Mouse (Mus musculus): ENCODE data around the gene Ap2s1.
A peak's percentile ranks its signal among the peaks of the same experiment; 100 is the strongest.
"Not testable (repeated sequence)": the region's sequence is repeated elsewhere in the genome, so short reads cannot be mapped to it uniquely, and the experiment has no call there.

Ap2s1 gene

GRCm38 (mm10) chr7:16738073-16738696, at the start of gene Ap2s1:
TSS of gene Ap2s1 (plus strand) at chr7:16738410.
- peak; percentile 86 to 92 for DNase-seq (ENCODE audit: low read depth in 2 of 2, low spot score in 2 of 2)

- DNase-seq (ENCODE audit: low read depth in 2 of 2, low spot score in 2 of 2): no peak
These were observed 49.0 kb upstream of the Ap2s1 start for GRCm38 (mm10) chr7:16689196-16689595.

- DNase-seq (ENCODE audit: low read depth in 2 of 2, low spot score in 2 of 2): peak; percentile 48 to 71
These were observed 43.2 kb upstream of the Ap2s1 start for GRCm38 (mm10) chr7:16695025-16695424.

- DNase-seq (ENCODE audit: low read depth in 2 of 2, low spot score in 2 of 2): peak; percentile 20 to 44
These were observed 39.2 kb upstream of the Ap2s1 start for GRCm38 (mm10) chr7:16699042-16699441.

GRCm38 (mm10) chr7:16700583-16700982, 37.6 kb upstream of the Ap2s1 start:
- peak in 1 of 2 experiments; percentile 28 for DNase-seq (ENCODE audit: low read depth in 2 of 2, low spot score in 2 of 2)

- DNase-seq (ENCODE audit: low read depth in 2 of 2, low spot score in 2 of 2): no peak
These were observed 31.8 kb upstream of the Ap2s1 start for GRCm38 (mm10) chr7:16706385-16706784.

- DNase-seq (ENCODE audit: low read depth in 2 of 2, low spot score in 2 of 2): no peak
These were observed 30.0 kb upstream of the Ap2s1 start for GRCm38 (mm10) chr7:16708244-16708643.

- no peak for DNase-seq (ENCODE audit: low read depth in 2 of 2, low spot score in 2 of 2)
These were observed 27.6 kb upstream of the Ap2s1 start for GRCm38 (mm10) chr7:16710604-16711003.

GRCm38 (mm10) chr7:16712633-16713415, 25.4 kb upstream of the Ap2s1 start:
- no peak for DNase-seq (ENCODE audit: low read depth in 2 of 2, low spot score in 2 of 2)

- peak; percentile 25 to 50 for DNase-seq (ENCODE audit: low read depth in 2 of 2, low spot score in 2 of 2)
These were observed 21.6 kb upstream of the Ap2s1 start for GRCm38 (mm10) chr7:16716456-16717152.

- no peak for DNase-seq (ENCODE audit: low read depth in 2 of 2, low spot score in 2 of 2)
These were observed 16.6 kb upstream of the Ap2s1 start, which contains the start of gene Ceacam9 for GRCm38 (mm10) chr7:16721629-16722028. TSS of gene Ceacam9 (plus strand) at chr7:16721929.

- DNase-seq (ENCODE audit: low read depth in 2 of 2, low spot score in 2 of 2): not testable (repeated sequence)
These were observed 15.7 kb upstream of the Ap2s1 start for GRCm38 (mm10) chr7:16722490-16722889.

GRCm38 (mm10) chr7:16728596-16729348, 9.4 kb upstream of the Ap2s1 start:
- peak; percentile 60 to 73 for DNase-seq (ENCODE audit: low read depth in 2 of 2, low spot score in 2 of 2)

GRCm38 (mm10) chr7:16729563-16729962, 8.6 kb upstream of the Ap2s1 start:
- not testable (repeated sequence) for DNase-seq (ENCODE audit: low read depth in 2 of 2, low spot score in 2 of 2)

- DNase-seq (ENCODE audit: low read depth in 2 of 2, low spot score in 2 of 2): no peak
These were observed 7.4 kb upstream of the Ap2s1 start for GRCm38 (mm10) chr7:16730791-16731190.

- no peak for DNase-seq (ENCODE audit: low read depth in 2 of 2, low spot score in 2 of 2)
These were observed 6.3 kb upstream of the Ap2s1 start for GRCm38 (mm10) chr7:16731893-16732422.

GRCm38 (mm10) chr7:16737606-16738072, 571 bp upstream of the Ap2s1 start:
- DNase-seq (ENCODE audit: low read depth in 2 of 2, low spot score in 2 of 2): no peak

GRCm38 (mm10) chr7:16739056-16739604, 920 bp downstream of the Ap2s1 start:
- DNase-seq (ENCODE audit: low read depth in 2 of 2, low spot score in 2 of 2): no peak

GRCm38 (mm10) chr7:16745373-16745772, 7.2 kb downstream of the Ap2s1 start:
- DNase-seq (ENCODE audit: low read depth in 2 of 2, low spot score in 2 of 2): no peak

GRCm38 (mm10) chr7:16746093-16746492, 7.9 kb downstream of the Ap2s1 start:
- peak; percentile 20 to 44 for DNase-seq (ENCODE audit: low read depth in 2 of 2, low spot score in 2 of 2)
